Mouse (Mus musculus) CH12F3 (cell line): ENCODE data around the gene Aldh16a1.
"Not testable (repeated sequence)": the region's sequence is repeated elsewhere in the genome, so short reads cannot be mapped to it uniquely, and the experiment has no call there.

Source experiments
- in situ Hi-C: fragments of 300-500 bp; cut with MboI; formaldehyde crosslinking; loops from 2 replicates; pipeline ENCODE4 v1.14.3; 2020; ENCODE audit warnings: low sequenced_read_pairs

The Aldh16a1 gene

GRCm38 (mm10) chr7:45160316-45160800 is 6.0 kb upstream of the Aldh16a1 start:
- in situ Hi-C loops, result no loop called here

- in situ Hi-C loops, result loop anchor here (5.0 kb wide), 1 partner anchor 33 kb away; no protein-coding TSS in a partner anchor
Measured at GRCm38 (mm10) chr7:45158991-45159390, 4.6 kb upstream of the Aldh16a1 start.

GRCm38 (mm10) chr7:45157459-45157858 is 3.1 kb upstream of the Aldh16a1 start:
- in situ Hi-C loops, result loop anchor here (5.0 kb wide), 1 partner anchor 35 kb away; no protein-coding TSS in a partner anchor

- in situ Hi-C loops, result loop anchor here (5.0 kb wide), 1 partner anchor 36 kb away; no protein-coding TSS in a partner anchor
Measured at GRCm38 (mm10) chr7:45156206-45156605, 1.8 kb upstream of the Aldh16a1 start.

GRCm38 (mm10) chr7:45155590-45155989 is 1.2 kb upstream of the Aldh16a1 start:
- in situ Hi-C loops, result loop anchor here (5.0 kb wide), 1 partner anchor 37 kb away; no protein-coding TSS in a partner anchor

- in situ Hi-C loops, result loop anchor here (5.0 kb wide), 1 partner anchor 37 kb away; no protein-coding TSS in a partner anchor
Measured at GRCm38 (mm10) chr7:45154993-45155514, 670 bp upstream of the Aldh16a1 start.

- in situ Hi-C loops, result no loop called here
Measured at GRCm38 (mm10) chr7:45153586-45153985, 798 bp downstream of the Aldh16a1 start.

- in situ Hi-C loops, result not testable (repeated sequence)
Measured at GRCm38 (mm10) chr7:45153052-45153451, 1.3 kb downstream of the Aldh16a1 start.

- in situ Hi-C loops, result no loop called here
Measured at GRCm38 (mm10) chr7:45151303-45151702, 3.1 kb downstream of the Aldh16a1 start.

GRCm38 (mm10) chr7:45150321-45150720 is 4.1 kb downstream of the Aldh16a1 start:
- in situ Hi-C loops, result no loop called here

- in situ Hi-C loops, result no loop called here
Measured at GRCm38 (mm10) chr7:45149545-45149944, 4.8 kb downstream of the Aldh16a1 start.

- in situ Hi-C loops, result no loop called here
Measured at GRCm38 (mm10) chr7:45148534-45149098, 5.8 kb downstream of the Aldh16a1 start.

GRCm38 (mm10) chr7:45147899-45148298 is 6.5 kb downstream of the Aldh16a1 start:
- in situ Hi-C loops, result no loop called here

- in situ Hi-C loops, result no loop called here
Measured at GRCm38 (mm10) chr7:45147267-45147666, 7.1 kb downstream of the Aldh16a1 start.

GRCm38 (mm10) chr7:45145460-45145859 is 8.9 kb downstream of the Aldh16a1 start:
- in situ Hi-C loops, result no loop called here

- in situ Hi-C loops, result no loop called here
Measured at GRCm38 (mm10) chr7:45144368-45145174, 9.8 kb downstream of the Aldh16a1 start.

GRCm38 (mm10) chr7:45141914-45142313 is 12.5 kb downstream of the Aldh16a1 start:
- in situ Hi-C loops, result no loop called here

- in situ Hi-C loops, result no loop called here
Measured at GRCm38 (mm10) chr7:45141319-45141718, 13.1 kb downstream of the Aldh16a1 start.

GRCm38 (mm10) chr7:45139904-45140723 is 14.3 kb downstream of the Aldh16a1 start:
- in situ Hi-C loops, result no loop called here

- in situ Hi-C loops, result no loop called here
Measured at GRCm38 (mm10) chr7:45138403-45138802, 16.0 kb downstream of the Aldh16a1 start.
